Comparison of ENCODE assay signal across 8 mouse cellular contexts in genomic region chr11:95521563-95521962, GRCm38 (mm10). TPM values are rescaled to one million over a fixed set of nuclear protein-coding genes. Genes with fewer than 3 reads are reported as not detected.
DNase-seq lines count a peak whose midpoint lies in the region; ATAC-seq and TF ChIP-seq lines count a peak whose summit lies in the region.

No protein-coding gene starts in this region.

- no peak for TF ChIP-seq POLR2A in CH12.LX (IDR thresholded peaks at IDR 0.05; ENCODE audit: low read depth, low read length)

- in situ Hi-C loops in CH12.LX (cut with MboI; ENCODE audit: low pct_ligation_motif_present, low pct_unique_long_range_greater_than_20kb, low sequenced_read_pairs): loop anchor here (5.0 to 10.0 kb wide), 2 partner anchors 259 to 407 kb away; partner anchors contain the start of gene Tac4

- H3K27me3 ChIP-seq in CH12.LX (replicated peaks): peaks cover 87% of the 10 kb centered on the region
- H3K27me3 ChIP-seq in forebrain, embryonic 13.5 days: peaks cover 7% of the 10 kb centered on the region
- H3K27me3 ChIP-seq in liver, embryonic 15.5 days: peaks cover 77% of the 10 kb centered on the region
- no peaks in the 10 kb centered on the region for H3K27me3 ChIP-seq in neural tube, embryonic 11.5 days (ENCODE audit: control insufficient read depth, insufficient read depth, low read length)

- peaks cover 14 to 27% of the 10 kb centered on the region in 2 experiments for H3K4me1 ChIP-seq in CH12.LX (ENCODE audit: control insufficient read depth in 1 of 2, insufficient read depth in 2 of 2)
- H3K4me1 ChIP-seq in forebrain, embryonic 13.5 days: peaks cover 28% of the 10 kb centered on the region
- peaks cover 12% of the 10 kb centered on the region for H3K4me1 ChIP-seq in liver, embryonic 15.5 days (replicated peaks)
- peaks cover 10% of the 10 kb centered on the region for H3K4me1 ChIP-seq in neural tube, embryonic 11.5 days (ENCODE audit: control insufficient read depth, insufficient read depth, low read length)

- under 1% methylated on average over 13 of the region's 13 CpGs for WGBS in forebrain, embryonic 13.5 days
- 2% methylated on average over 13 of the region's 13 CpGs for WGBS in liver, embryonic 15.5 days (ENCODE audit: insufficient replicate concordance)
- WGBS in neural tube, embryonic 11.5 days: 2% methylated on average over 13 of the region's 13 CpGs

- dilution Hi-C loops in CH12.LX (cut with MboI; ENCODE audit: extremely low pct_ligation_motif_present, extremely low pct_unique_long_range_greater_than_20kb, low sequenced_read_pairs): no loop called here

- no peaks in the 10 kb centered on the region for H3K36me3 ChIP-seq in CH12.LX (replicated peaks in 1 of 2; ENCODE audit: control insufficient read depth in 1 of 2, insufficient read depth in 1 of 2, low read length in 1 of 2)
- H3K36me3 ChIP-seq in forebrain, embryonic 13.5 days (ENCODE audit: poor library complexity, severe bottlenecking): no peaks in the 10 kb centered on the region
- no peaks in the 10 kb centered on the region for H3K36me3 ChIP-seq in liver, embryonic 15.5 days (replicated peaks)
- no peaks in the 10 kb centered on the region for H3K36me3 ChIP-seq in neural tube, embryonic 11.5 days (ENCODE audit: control insufficient read depth, insufficient read depth, low read length)

- TF ChIP-seq EP300 in CH12.LX (IDR thresholded peaks at IDR 0.05; ENCODE audit: low read length): no peak

- no peaks in the 10 kb centered on the region for H3K79me2 ChIP-seq in CH12.LX (replicated peaks; ENCODE audit: control insufficient read depth, extremely low read depth, insufficient read depth, poor library complexity, severe bottlenecking)

- peak; percentile 20 for ATAC-seq in forebrain, embryonic 13.5 days
- no peak for ATAC-seq in liver, embryonic 15.5 days (ENCODE audit: insufficient read depth)
- 0 out of 2 replicates have a peak, but pooled peaks have one; percentile 36 for ATAC-seq in neural tube, embryonic 11.5 days (ENCODE audit: insufficient read depth, low FRiP score, low TSS enrichment)

- TF ChIP-seq RAD21 in CH12.LX (IDR thresholded peaks at IDR 0.05; ENCODE audit: low read depth, low read length): no peak; the same call in none of the 2 replicates

- peak overlapping the region; percentile 52 for H3K4me2 ChIP-seq in CH12.LX (ENCODE audit: insufficient read depth, low read depth, poor library complexity, severe bottlenecking)
- H3K4me2 ChIP-seq in forebrain, embryonic 13.5 days: peak overlapping the region; percentile 52
- peak overlapping the region; percentile 58 for H3K4me2 ChIP-seq in liver, embryonic 15.5 days
- H3K4me2 ChIP-seq in neural tube, embryonic 11.5 days (ENCODE audit: low read depth): peak overlapping the region; percentile 31

- H3K9me3 ChIP-seq in CH12.LX (replicated peaks; ENCODE audit: low read length): no peaks in the 10 kb centered on the region
- H3K9me3 ChIP-seq in forebrain, embryonic 13.5 days (replicated peaks): no peaks in the 10 kb centered on the region
- no peaks in the 10 kb centered on the region for H3K9me3 ChIP-seq in liver, embryonic 15.5 days (replicated peaks)
- H3K9me3 ChIP-seq in neural tube, embryonic 11.5 days (ENCODE audit: control insufficient read depth, low read length): no peaks in the 10 kb centered on the region

- no peak overlapping the region for H3K9ac ChIP-seq in CH12.LX (ENCODE audit: insufficient read depth, low read depth)
- H3K9ac ChIP-seq in forebrain, embryonic 13.5 days: peak overlapping the region; percentile 41
- no peak overlapping the region for H3K9ac ChIP-seq in liver, embryonic 15.5 days
- no peak overlapping the region; the same call in 1 of the 2 replicates for H3K9ac ChIP-seq in neural tube, embryonic 11.5 days (ENCODE audit: low read length)

- no peak overlapping the region for H3K4me3 ChIP-seq in CH12.LX (replicated peaks in 1 of 3; ENCODE audit: low read depth in 2 of 3, low read length in 2 of 3, poor library complexity in 1 of 3)
- peak overlapping the region; percentile 19 for H3K4me3 ChIP-seq in forebrain, embryonic 13.5 days
- H3K4me3 ChIP-seq in liver, embryonic 15.5 days (replicated peaks): no peak overlapping the region
- no peak overlapping the region for H3K4me3 ChIP-seq in neural tube, embryonic 11.5 days (ENCODE audit: low read depth, low read length)

- intact Hi-C loops in heart, postnatal 14 days (cut with DNase I): loop anchor here (1.0 to 2.0 kb wide), 5 partner anchors 123 to 401 kb away; partner anchors contain the start of genes Dlx3 and Slc35b1

- TF ChIP-seq CTCF in CH12.LX (conservative IDR thresholded peaks at IDR 0.05 in 1 of 2, IDR thresholded peaks at IDR 0.05 in 1 of 2; ENCODE audit: low read depth in 2 of 2, low read length in 2 of 2): peak; percentile 95 to 99

- peak; percentile 79 for DNase-seq in CH12.LX (ENCODE audit: extremely low read depth)
- peak; percentile 64 for DNase-seq in c-Kit-positive CD71-positive TER-119-positive erythroid progenitor cells, embryonic 14.5 days (ENCODE audit: low spot score)
- DNase-seq in heart, postnatal 14 days: peak; percentile 77 to 85
- peak; percentile 85 to 87 for DNase-seq in kidney, postnatal 4 days
- peak; percentile 85 for DNase-seq in neural tube, embryonic 11.5 days (ENCODE audit: low spot score)
- peak; percentile 45 for DNase-seq in telencephalon, adult 2 months (ENCODE audit: low read depth, low spot score)

- no peak overlapping the region for H3K27ac ChIP-seq in CH12.LX (ENCODE audit: insufficient read depth, low read depth)
- no peak overlapping the region for H3K27ac ChIP-seq in forebrain, embryonic 13.5 days
- no peak overlapping the region for H3K27ac ChIP-seq in liver, embryonic 15.5 days (replicated peaks)
- H3K27ac ChIP-seq in neural tube, embryonic 11.5 days (ENCODE audit: low read depth, low read length): no peak overlapping the region

TF ChIP-seq in CH12.LX, 34 proteins besides CTCF, POLR2A, EP300 and RAD21 (continues in another document):
- TF ChIP-seq CHD1 (IDR thresholded peaks at IDR 0.05; ENCODE audit: low read depth, low read length) (no peak), NRF1 (IDR thresholded peaks at IDR 0.05; ENCODE audit: low read depth, low read length) (no peak), NELFE (IDR thresholded peaks at IDR 0.05; ENCODE audit: low read depth, low read length) (peak; percentile 50; the same call in 1 of the 2 replicates), MAFK (IDR thresholded peaks at IDR 0.05; ENCODE audit: insufficient replicate concordance, low read length) (no peak), RCOR1 (conservative IDR thresholded peaks at IDR 0.05; ENCODE audit: low read depth, low read length) (no peak), BHLHE40 (IDR thresholded peaks at IDR 0.05; ENCODE audit: low read depth, low read length) (no peak), ZNF384 (IDR thresholded peaks at IDR 0.05; ENCODE audit: low read depth, low read length) (no peak), SMC3 (IDR thresholded peaks at IDR 0.05; ENCODE audit: low read depth, low read length) (peak; percentile 94), ZMIZ1 (IDR thresholded peaks at IDR 0.05; ENCODE audit: low read depth, low read length) (no peak), MEF2A (IDR thresholded peaks at IDR 0.05; ENCODE audit: borderline replicate concordance, low read depth, low read length) (no peak), KAT2A (IDR thresholded peaks at IDR 0.05; ENCODE audit: insufficient replicate concordance, low read length) (no peak), HCFC1 (IDR thresholded peaks at IDR 0.05; ENCODE audit: low read depth, low read length) (0 out of 2 replicates have a peak, but pooled peaks have one; percentile 29), MXI1 (IDR thresholded peaks at IDR 0.05; ENCODE audit: low read depth, low read length) (no peak), ELF1 (IDR thresholded peaks at IDR 0.05; ENCODE audit: low read depth, low read length) (peak; percentile 48; the same call in 1 of the 2 replicates), GABPA (IDR thresholded peaks at IDR 0.05; ENCODE audit: insufficient replicate concordance, low read depth, low read length) (no peak), SIN3A (IDR thresholded peaks at IDR 0.05; ENCODE audit: low read length) (no peak), MAZ (IDR thresholded peaks at IDR 0.05; ENCODE audit: low read depth, low read length) (peak; percentile 89), MYC (IDR thresholded peaks at IDR 0.05; ENCODE audit: low read depth, low read length) (no peak; the same call in 1 of the 2 replicates), ZC3H11A (IDR thresholded peaks at IDR 0.05; ENCODE audit: low read depth, low read length) (peak; percentile 74), POLR2AphosphoS2 (IDR thresholded peaks at IDR 0.05; ENCODE audit: low read depth, low read length) (no peak), UBTF (IDR thresholded peaks at IDR 0.05; ENCODE audit: low read depth, low read length) (no peak), USF2 (conservative IDR thresholded peaks at IDR 0.05; ENCODE audit: low read depth, low read length) (no peak), TCF12 (IDR thresholded peaks at IDR 0.05; ENCODE audit: low read depth, low read length) (peak; percentile 61; the same call in 1 of the 2 replicates), ZKSCAN1 (IDR thresholded peaks at IDR 0.05; ENCODE audit: borderline replicate concordance, low read depth, low read length) (no peak), TBP (conservative IDR thresholded peaks at IDR 0.05; ENCODE audit: low read depth, low read length) (no peak), USF1 (IDR thresholded peaks at IDR 0.05; ENCODE audit: low read depth, low read length) (no peak), MAX (IDR thresholded peaks at IDR 0.05; ENCODE audit: low read length) (no peak; the same call in 1 of the 2 replicates), E2F4 (IDR thresholded peaks at IDR 0.05; ENCODE audit: insufficient replicate concordance, low read depth, low read length) (peak; percentile 56; the same call in 1 of the 2 replicates), PAX5 (IDR thresholded peaks at IDR 0.05; ENCODE audit: low read length) (no peak), ETS1 (conservative IDR thresholded peaks at IDR 0.05; ENCODE audit: low read depth, low read length) (no peak), CHD2 (IDR thresholded peaks at IDR 0.05; ENCODE audit: low read length) (no peak), JUND (conservative IDR thresholded peaks at IDR 0.05; ENCODE audit: low read depth, low read length) (no peak), JUN (IDR thresholded peaks at IDR 0.05; ENCODE audit: insufficient read depth, low read depth, low read length) (no peak)

RNA-seq across cellular contexts. Expression of gene Nxph3, which starts 7.2 kb away (rescaled TPM):
- 0.17 TPM in 1 of 2 replicates, not detected in the other for total RNA-seq in CH12.LX (2012; rRNA removed)
- total RNA-seq in CH12.LX (2014; rRNA removed): not detected in 2 replicates
- not detected in 2 replicates for polyA plus RNA-seq in CH12.LX (2012; ENCODE audit: insufficient read length, low read depth)
- 1.8 and 2.2 TPM in 2 replicates for polyA plus RNA-seq in forebrain, embryonic 13.5 days (2015; fragmentation: Nextera tagmentation; extraction: Ambion mirVana)
- total RNA-seq in heart, postnatal 14 days (2021): under 1 TPM; 0.37 to 0.93 TPM
- 0.03 TPM in 1 of 2 replicates, not detected in the other for polyA plus RNA-seq in liver, embryonic 15.5 days (2015; fragmentation: Nextera tagmentation; extraction: Ambion mirVana)
- 0.37 and 0.66 TPM in 2 replicates for polyA plus RNA-seq in neural tube, embryonic 11.5 days (2014; fragmentation: Nextera tagmentation; extraction: Ambion mirVana)
